Mouse (Mus musculus) neural tube, embryonic 12.5 days (tissue): ENCODE results near the gene Paqr5. TPM values are rescaled to one million over a fixed set of nuclear protein-coding genes. Genes with fewer than 3 reads are reported as not detected.

Experiments used
- ATAC-seq: fragments of 200-750 bp; cut with Nextera tagmentation; 2 replicates; pipeline ENCODE4 v1.8.0; 2017; ENCODE audit warnings: low read depth, mild to moderate bottlenecking, moderate TSS enrichment, moderate library complexity; ENCODE audit not compliant: low FRiP score
- H3K27ac ChIP-seq: fragments of 300-500 bp; sonication (generic); 2 replicates; pipeline ENCODE4 v1.5.1; 2016
- H3K27me3 ChIP-seq: fragments of 300-500 bp; sonication (generic); replicated peaks from 2 replicates; pipeline ENCODE4 v1.6.1; 2016; ENCODE audit warnings: mild to moderate bottlenecking
- H3K36me3 ChIP-seq: fragments of 300-500 bp; sonication (generic); 2 replicates; pipeline ENCODE4 v1.6.1; 2016; ENCODE audit warnings: mild to moderate bottlenecking
- H3K4me1 ChIP-seq: fragments of 300-500 bp; sonication (generic); 2 replicates; pipeline ENCODE4 v1.6.1; 2016
- H3K4me2 ChIP-seq: fragments of 300-500 bp; sonication (generic); replicated peaks from 2 replicates; pipeline ENCODE4 v1.6.1; 2016; ENCODE audit warnings: mild to moderate bottlenecking
- H3K4me3 ChIP-seq: fragments of 300-500 bp; sonication (generic); 2 replicates; pipeline ENCODE4 v1.5.1; 2016
- H3K9ac ChIP-seq: fragments of 300-500 bp; sonication (generic); 2 replicates; pipeline ENCODE4 v1.6.1; 2016; ENCODE audit warnings: mild to moderate bottlenecking
- H3K9me3 ChIP-seq: fragments of 300-500 bp; sonication (generic); 2 replicates; pipeline ENCODE4 v1.6.1; 2016; ENCODE audit warnings: mild to moderate bottlenecking
- WGBS: fragments of 180-500 bp; shearing (Covaris S2); methylation state at CpG from one replicate; pipeline ENCODE4 v1.1.7; 2016; 5-methylcytosine and 5-hydroxymethylcytosine counted together
- polyA plus RNA-seq: library from polyadenylated mRNA; unstranded; fragments of >200 nt; fragmentation: Nextera tagmentation; extraction: Ambion mirVana; gene quantifications from 2 replicates; pipeline ENCODE4 v1.2.1, GENCODE M21; 2016

The Paqr5 gene
- 0.60 and 0.79 TPM in 2 replicates for polyA plus RNA-seq

DNA sequence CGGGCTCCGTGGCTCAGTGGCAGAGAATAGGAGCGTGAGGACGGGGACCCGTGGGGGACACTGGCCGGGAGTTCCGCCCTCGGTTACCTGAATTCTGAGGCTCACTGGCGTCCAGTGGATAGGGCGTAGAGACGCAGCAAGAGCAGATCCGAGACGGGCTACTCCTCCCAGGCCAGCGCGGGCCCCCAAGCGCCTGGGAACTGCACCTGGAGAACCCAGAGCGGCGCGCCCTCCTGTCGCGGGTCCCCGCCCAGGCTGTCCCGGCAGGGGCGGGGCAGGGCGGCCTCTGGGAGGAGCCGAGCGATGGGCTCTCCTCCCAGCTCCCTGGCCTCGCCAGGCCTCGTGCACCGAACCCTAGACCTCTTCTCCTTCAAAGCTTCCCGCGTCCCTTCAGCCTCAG lies at the start of gene Paqr5:
Paqr5 (minus strand) TSS at position 257 of the 400 bp plus-strand sequence.
- Histone ChIP-seq H3K27me3 (peaks cover 45% of the 10 kb centered on the region), H3K4me3 (peak within 1 kb of the TSS; percentile 34), H3K27ac (no peak within 1 kb of the TSS), H3K9ac (peak within 1 kb of the TSS; percentile 36; the same call in 1 of the 2 replicates), H3K9me3 (no peaks in the 10 kb centered on the region), H3K36me3 (no peaks in the 10 kb centered on the region), H3K4me1 (peaks cover 8% of the 10 kb centered on the region; the same call in 1 of the 2 replicates), H3K4me2 (peak within 1 kb of the TSS; percentile 72)
- WGBS = under 1% methylated on average over 32 of the region's 32 CpGs
- ATAC-seq = no peak

DNA sequence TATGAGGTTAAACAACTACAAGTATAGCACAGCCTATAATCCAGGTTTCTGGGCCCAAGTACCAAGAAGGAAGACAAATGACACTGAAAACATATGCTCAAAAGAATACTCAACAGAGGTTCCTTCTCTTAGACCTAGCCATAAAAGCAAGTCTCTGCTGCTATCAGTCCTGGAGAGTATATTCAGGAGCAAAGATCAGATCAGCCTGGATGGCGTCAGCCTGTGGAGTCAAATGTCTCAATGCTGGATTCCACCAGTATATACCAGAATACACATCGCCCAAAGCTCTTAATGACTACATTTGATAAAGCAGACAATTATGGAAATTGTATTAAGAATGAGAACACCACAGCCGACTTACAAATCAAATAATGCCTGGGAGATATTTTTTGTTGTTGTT lies 35.6 kb upstream of the Paqr5 start:
- Histone ChIP-seq H3K9ac (no peak overlapping the region), H3K4me1 (no peaks in the 10 kb centered on the region), H3K4me3 (no peak overlapping the region), H3K27me3 (no peaks in the 10 kb centered on the region), H3K4me2 (no peak overlapping the region), H3K9me3 (no peaks in the 10 kb centered on the region), H3K27ac (no peak overlapping the region), H3K36me3 (no peaks in the 10 kb centered on the region)
- ATAC-seq = no peak
- WGBS = 95% methylated on average over 3 of the region's 3 CpGs

DNA sequence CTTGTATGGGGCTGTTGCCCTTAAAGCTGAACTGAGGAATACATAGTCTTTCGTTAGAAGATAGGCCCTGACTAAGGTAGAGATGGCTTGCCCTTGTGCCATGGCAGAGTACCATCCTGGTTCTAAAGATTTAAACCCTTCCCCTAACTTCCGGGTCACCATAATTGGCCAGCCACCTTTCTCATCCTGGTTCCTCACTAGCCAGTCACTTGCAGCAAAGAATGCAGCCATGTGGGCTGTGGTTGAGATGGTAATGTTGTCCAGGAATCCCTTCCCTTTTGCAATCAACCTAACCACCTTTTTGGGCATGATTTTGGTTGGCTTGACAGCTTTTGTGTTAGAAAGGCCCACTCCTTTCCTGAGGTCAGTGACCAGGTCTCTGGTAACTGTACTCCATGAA lies 33.8 kb upstream of the Paqr5 start:
- WGBS = 93% methylated on average over 2 of the region's 2 CpGs
- Histone ChIP-seq H3K4me2 (no peak overlapping the region), H3K4me3 (no peak overlapping the region), H3K4me1 (no peaks in the 10 kb centered on the region), H3K27ac (no peak overlapping the region), H3K36me3 (no peaks in the 10 kb centered on the region), H3K9ac (no peak overlapping the region), H3K27me3 (no peaks in the 10 kb centered on the region), H3K9me3 (no peaks in the 10 kb centered on the region)
- ATAC-seq = no peak

DNA sequence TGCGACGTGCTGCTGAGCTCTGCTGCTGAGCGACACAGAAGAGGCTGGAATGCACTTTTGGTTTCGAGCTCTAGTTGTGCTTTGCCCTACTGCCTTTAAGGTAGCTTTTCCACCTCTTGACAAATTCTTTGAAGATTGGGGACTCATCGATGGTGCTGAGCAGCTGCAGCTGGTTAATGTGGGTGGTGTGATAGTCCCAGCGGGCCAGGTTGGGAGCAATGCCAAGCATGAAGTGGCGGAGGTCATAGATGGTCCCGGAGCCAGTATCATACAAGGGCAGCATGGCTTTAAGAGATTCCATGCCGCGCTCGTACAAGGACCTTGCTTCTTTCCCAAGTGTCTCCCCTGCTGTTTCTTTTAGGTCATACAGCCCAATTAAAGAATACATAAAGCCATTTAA lies 33.3 kb upstream of the Paqr5 start:
- ATAC-seq = no peak
- H3K9me3 ChIP-seq = no peaks in the 10 kb centered on the region
- no peak overlapping the region for H3K4me3 ChIP-seq
- no peaks in the 10 kb centered on the region for H3K36me3 ChIP-seq
- H3K4me1 ChIP-seq = no peaks in the 10 kb centered on the region
- no peak overlapping the region for H3K4me2 ChIP-seq
- H3K27me3 ChIP-seq = no peaks in the 10 kb centered on the region
- WGBS = 93% methylated on average over 11 of the region's 11 CpGs
- H3K27ac ChIP-seq = no peak overlapping the region
- H3K9ac ChIP-seq = no peak overlapping the region

DNA sequence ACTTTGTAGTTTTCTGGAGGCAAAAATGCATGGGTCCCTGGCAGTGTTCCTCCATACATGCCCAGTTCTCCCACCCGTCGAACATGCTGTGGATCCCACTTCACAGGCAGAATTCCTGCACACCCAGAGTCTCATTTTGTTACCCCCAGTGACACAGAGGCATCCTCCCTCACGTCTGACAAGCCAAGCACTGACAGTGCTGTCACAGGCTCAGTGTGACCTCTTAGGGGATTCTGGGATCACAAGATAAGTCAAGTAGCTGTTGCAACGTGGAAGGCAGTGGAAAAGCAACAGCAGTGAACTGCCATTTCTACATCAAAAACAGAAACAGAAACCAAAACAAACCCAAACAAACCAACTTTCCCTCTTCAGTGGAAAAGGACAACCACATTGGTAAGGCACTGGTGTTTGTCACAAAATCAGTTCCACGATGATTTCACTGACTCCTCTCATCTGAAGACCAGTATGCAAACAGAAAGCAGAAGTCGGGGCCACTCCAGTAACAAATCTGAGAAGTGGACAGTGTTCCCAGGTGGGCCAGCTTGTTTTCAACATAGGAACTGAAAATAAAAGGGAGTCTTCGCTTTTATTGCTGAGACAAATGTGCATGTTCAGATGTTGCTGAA lies 31.3 kb upstream of the Paqr5 start:
- Histone ChIP-seq H3K4me3 (no peak overlapping the region), H3K9ac (no peak overlapping the region), H3K4me1 (no peaks in the 10 kb centered on the region), H3K36me3 (no peaks in the 10 kb centered on the region), H3K27ac (no peak overlapping the region), H3K9me3 (no peaks in the 10 kb centered on the region), H3K4me2 (no peak overlapping the region), H3K27me3 (no peaks in the 10 kb centered on the region)
- WGBS = 85% methylated on average over 7 of the region's 7 CpGs
- ATAC-seq = no peak

DNA sequence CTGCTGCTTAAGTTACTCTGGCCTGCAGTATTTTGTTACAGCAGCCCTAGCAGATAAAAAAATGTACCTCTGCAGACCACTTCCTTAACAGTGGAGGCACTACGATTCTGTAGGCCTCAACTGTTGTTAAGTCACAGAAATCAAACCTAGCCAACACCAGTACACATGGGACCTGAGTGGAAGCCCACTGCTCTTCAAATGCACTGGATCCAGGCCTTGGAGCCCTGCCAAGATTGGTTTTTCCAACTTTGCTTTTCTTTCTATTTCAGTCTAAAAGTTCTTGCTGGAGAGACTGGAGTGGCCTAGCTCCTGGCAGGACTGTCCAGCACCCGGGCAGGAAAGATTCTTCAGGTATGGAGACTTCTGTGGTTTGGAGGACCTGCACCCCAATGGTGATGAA lies 29.6 kb upstream of the Paqr5 start:
- Histone ChIP-seq H3K4me3 (no peak overlapping the region), H3K4me2 (no peak overlapping the region), H3K36me3 (no peaks in the 10 kb centered on the region), H3K27me3 (no peaks in the 10 kb centered on the region), H3K4me1 (no peaks in the 10 kb centered on the region), H3K27ac (no peak overlapping the region), H3K9me3 (no peaks in the 10 kb centered on the region), H3K9ac (no peak overlapping the region)
- 89% methylated on average over 2 of the region's 2 CpGs for WGBS
- ATAC-seq = no peak

DNA sequence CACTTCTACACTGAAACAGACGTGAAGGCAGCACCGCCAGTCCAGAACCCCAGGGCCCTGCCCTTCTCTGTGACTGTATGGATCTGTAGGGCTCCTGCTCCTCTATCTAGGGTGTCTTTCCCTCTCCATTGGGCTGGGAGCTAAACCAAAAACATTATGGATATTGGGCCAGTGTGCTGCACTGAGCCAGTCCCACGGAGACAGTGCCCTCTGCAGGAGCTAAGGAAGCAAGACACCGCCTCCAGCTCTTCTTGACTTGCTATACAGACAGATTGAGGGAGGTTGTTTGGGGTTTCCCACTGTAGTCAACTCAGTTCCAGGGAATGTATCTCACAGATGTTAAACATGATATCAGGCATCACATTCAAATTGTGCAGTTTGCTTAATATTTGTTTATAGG lies 24.1 kb upstream of the Paqr5 start:
- ATAC-seq = no peak
- Histone ChIP-seq H3K36me3 (no peaks in the 10 kb centered on the region), H3K9ac (no peak overlapping the region), H3K4me2 (no peak overlapping the region), H3K27me3 (no peaks in the 10 kb centered on the region), H3K4me1 (no peaks in the 10 kb centered on the region), H3K27ac (no peak overlapping the region), H3K9me3 (no peaks in the 10 kb centered on the region), H3K4me3 (no peak overlapping the region)
- 40% methylated on average over 4 of the region's 4 CpGs for WGBS

DNA sequence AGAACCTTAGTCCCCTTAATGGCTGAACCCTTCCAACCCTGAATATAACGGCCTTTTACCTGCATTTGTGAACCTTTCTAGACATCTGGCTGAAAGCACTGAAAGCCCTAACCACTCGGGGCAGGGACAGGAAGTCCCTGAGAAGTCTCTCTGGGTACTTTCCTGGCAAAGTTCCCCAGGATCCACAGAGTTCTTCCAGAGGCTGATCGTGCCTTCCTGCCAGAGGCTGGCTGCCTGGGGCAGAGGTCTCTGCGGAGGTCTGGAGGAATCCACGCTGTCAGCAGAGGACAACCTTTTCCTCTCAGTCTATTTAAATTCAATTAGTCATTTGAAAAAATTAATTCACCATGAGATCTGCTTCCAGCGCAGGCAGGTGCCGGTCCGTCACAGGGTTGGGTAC lies 22.5 kb upstream of the Paqr5 start:
- Histone ChIP-seq H3K9me3 (no peaks in the 10 kb centered on the region), H3K4me2 (no peak overlapping the region), H3K27ac (no peak overlapping the region), H3K27me3 (no peaks in the 10 kb centered on the region), H3K4me3 (no peak overlapping the region), H3K36me3 (no peaks in the 10 kb centered on the region), H3K4me1 (no peaks in the 10 kb centered on the region), H3K9ac (no peak overlapping the region)
- no peak for ATAC-seq
- 74% methylated on average over 8 of the region's 8 CpGs for WGBS

DNA sequence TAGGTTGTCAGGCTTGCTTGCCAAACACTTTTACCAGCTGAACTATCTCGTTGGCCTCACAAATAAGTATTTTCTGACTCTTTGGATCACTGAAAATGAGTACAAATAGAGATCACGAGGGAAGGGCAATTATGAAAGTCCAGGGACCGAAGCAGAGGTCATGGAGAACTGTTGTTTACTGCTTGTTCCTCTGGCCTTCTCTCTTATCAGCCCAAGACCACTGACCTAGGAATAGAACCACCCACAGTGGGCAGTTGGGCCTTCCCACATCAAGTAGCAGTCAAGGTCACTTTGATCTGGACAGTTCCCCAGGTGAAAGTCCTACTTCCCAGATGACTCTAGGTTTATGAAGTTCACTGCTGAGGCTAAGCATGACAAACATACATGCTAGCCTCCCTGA lies 15.5 kb upstream of the Paqr5 start:
- Histone ChIP-seq H3K27ac (no peak overlapping the region), H3K9ac (no peak overlapping the region), H3K36me3 (no peaks in the 10 kb centered on the region), H3K4me2 (no peak overlapping the region), H3K27me3 (no peaks in the 10 kb centered on the region), H3K9me3 (no peaks in the 10 kb centered on the region), H3K4me3 (no peak overlapping the region), H3K4me1 (no peaks in the 10 kb centered on the region)
- ATAC-seq = no peak
- 87% methylated on average over 3 of the region's 3 CpGs for WGBS

DNA sequence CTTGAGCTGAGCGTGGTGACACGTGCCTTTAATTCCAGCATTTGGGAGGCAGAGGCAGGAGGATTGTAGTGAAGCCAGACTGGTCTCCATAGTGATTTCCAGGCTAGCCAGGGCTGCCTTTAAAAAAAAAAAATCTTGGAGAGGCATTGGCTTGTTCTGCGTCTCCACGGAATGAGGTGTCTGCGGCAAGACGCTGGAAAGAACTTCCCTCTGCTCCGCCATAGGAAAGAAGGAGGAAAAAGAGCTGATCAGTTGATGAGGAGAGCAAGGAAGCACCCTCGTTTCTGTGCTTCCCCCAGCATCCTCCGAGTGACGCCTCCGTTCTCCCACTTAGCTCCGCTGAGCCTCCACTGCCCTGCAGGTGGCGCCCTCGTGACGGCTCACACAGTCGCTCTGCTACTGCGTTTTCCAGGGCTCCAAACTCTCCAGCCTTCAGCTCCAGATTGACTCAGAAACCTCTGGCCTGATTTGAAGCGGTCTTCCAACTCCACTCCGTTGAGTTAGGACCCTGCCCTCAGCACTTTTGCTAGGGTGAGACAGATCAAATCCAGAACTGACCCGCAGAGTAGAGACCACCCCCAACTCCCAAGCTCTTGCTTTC lies 13.5 kb upstream of the Paqr5 start:
- H3K36me3 ChIP-seq = no peaks in the 10 kb centered on the region
- no peaks in the 10 kb centered on the region for H3K4me1 ChIP-seq
- no peak overlapping the region for H3K27ac ChIP-seq
- no peaks in the 10 kb centered on the region for H3K9me3 ChIP-seq
- H3K9ac ChIP-seq = no peak overlapping the region
- no peaks in the 10 kb centered on the region for H3K27me3 ChIP-seq
- ATAC-seq = no peak
- H3K4me3 ChIP-seq = no peak overlapping the region
- H3K4me2 ChIP-seq = peak overlapping the region; percentile 45
- WGBS = 6% methylated on average over 20 of the region's 20 CpGs

DNA sequence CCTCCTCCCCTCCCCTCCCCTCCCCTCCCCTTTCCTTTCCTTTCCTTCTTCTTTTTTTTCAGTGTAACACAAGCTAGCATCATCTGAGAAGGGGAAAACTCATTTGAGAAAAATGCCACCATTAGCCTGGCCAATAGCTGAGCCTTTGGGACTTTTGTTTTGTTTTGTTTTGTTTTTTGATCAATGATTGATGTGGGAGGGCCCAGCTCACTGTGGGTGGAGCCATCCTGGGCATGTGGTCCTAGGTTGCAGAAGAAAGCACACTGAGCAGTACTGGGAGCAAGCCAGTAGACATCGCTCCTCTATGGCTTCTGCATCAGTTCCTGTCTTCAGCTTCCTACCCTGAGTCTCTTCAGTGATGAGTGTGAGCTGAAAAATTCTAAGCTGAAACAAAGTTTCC lies 9.2 kb upstream of the Paqr5 start:
- 91% methylated on average over 1 of the region's 1 CpGs for WGBS
- H3K4me1 ChIP-seq = no peaks in the 10 kb centered on the region
- no peak overlapping the region for H3K9ac ChIP-seq
- H3K9me3 ChIP-seq = no peaks in the 10 kb centered on the region
- H3K4me2 ChIP-seq = no peak overlapping the region
- ATAC-seq = no peak
- H3K4me3 ChIP-seq = no peak overlapping the region
- H3K36me3 ChIP-seq = no peaks in the 10 kb centered on the region
- no peak overlapping the region for H3K27ac ChIP-seq
- H3K27me3 ChIP-seq = no peaks in the 10 kb centered on the region

DNA sequence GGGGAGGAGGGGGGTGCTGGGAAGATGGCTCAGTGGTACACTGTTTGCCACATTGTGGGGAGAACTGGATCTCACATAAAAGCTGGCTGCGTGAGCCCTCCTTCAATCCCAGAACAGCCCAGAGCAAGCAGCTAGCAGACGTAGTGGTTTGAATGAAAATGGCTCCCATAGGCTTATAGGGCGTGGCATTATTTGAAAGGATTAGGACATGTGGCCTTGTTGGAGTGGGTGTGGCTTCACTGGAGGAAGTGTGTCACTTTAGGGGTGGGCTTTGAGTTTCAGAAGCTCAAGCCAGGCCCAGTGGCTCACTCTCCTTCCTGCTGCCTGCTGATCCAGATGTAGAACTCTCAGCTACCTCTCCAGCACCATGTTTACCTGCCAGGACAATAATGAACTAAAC lies 5.5 kb upstream of the Paqr5 start:
- WGBS = 89% methylated on average over 3 of the region's 3 CpGs
- H3K27ac ChIP-seq = no peak overlapping the region
- H3K4me2 ChIP-seq = no peak overlapping the region
- no peak for ATAC-seq
- H3K9ac ChIP-seq = no peak overlapping the region
- no peak overlapping the region for H3K4me3 ChIP-seq
- no peaks in the 10 kb centered on the region for H3K4me1 ChIP-seq
- no peaks in the 10 kb centered on the region for H3K9me3 ChIP-seq
- H3K27me3 ChIP-seq = peaks cover 13% of the 10 kb centered on the region
- no peaks in the 10 kb centered on the region for H3K36me3 ChIP-seq

DNA sequence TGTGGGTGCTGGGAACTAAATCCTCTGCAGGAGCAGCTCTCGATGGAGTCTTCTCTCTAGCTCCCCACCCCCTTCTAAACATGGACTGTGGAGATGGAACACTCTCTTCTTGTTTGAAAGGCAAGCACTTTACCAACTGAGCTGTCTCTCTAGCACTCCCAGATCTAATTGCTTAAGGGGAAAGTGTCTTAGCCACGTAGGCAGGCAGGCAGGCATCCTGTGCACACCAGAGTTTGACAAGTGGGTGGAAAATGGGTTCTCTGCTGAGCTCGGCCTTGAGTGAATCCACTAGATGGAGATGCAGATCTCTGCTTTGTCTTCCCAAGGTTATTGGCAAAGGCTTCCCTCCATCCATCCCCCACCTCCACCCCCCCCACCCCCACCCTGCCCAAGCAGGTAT lies 1.4 kb upstream of the Paqr5 start:
- WGBS = 60% methylated on average over 3 of the region's 3 CpGs
- no peak for ATAC-seq
- H3K4me3 ChIP-seq = no peak overlapping the region
- H3K36me3 ChIP-seq = no peaks in the 10 kb centered on the region
- peaks cover 45% of the 10 kb centered on the region for H3K27me3 ChIP-seq
- no peak overlapping the region for H3K4me2 ChIP-seq
- no peaks in the 10 kb centered on the region for H3K9me3 ChIP-seq
- no peak overlapping the region for H3K9ac ChIP-seq
- H3K27ac ChIP-seq = no peak overlapping the region
- peaks cover 8% of the 10 kb centered on the region; the same call in 1 of the 2 replicates for H3K4me1 ChIP-seq
